Mouse (Mus musculus): Measurements from ENCODE around the gene Lama1. TPM values are rescaled to one million over a fixed set of nuclear protein-coding genes. Genes with fewer than 3 reads are reported as not detected.
A peak's percentile ranks its signal among the peaks of the same experiment; 100 is the strongest.

Gene Lama1
- polyA plus RNA-seq, 1 experiment from 2014 or later: 24.1 TPM

- no peak overlapping the region for H3K4me3 ChIP-seq
- no peaks in the 10 kb centered on the region for H3K27me3 ChIP-seq (ENCODE audit: low read depth, poor library complexity, severe bottlenecking)
- no peaks in the 10 kb centered on the region for H3K9me3 ChIP-seq (replicated peaks)
- 91% methylated on average over 3 of the region's 3 CpGs for WGBS
- no peak overlapping the region for H3K27ac ChIP-seq (replicated peaks)
- no peaks in the 10 kb centered on the region for H3K4me1 ChIP-seq
- H3K36me3 ChIP-seq: peaks cover 12% of the 10 kb centered on the region
- DNase-seq (ENCODE audit: low spot score): no peak
Measured at GRCm38 (mm10) chr17:67864912-67865311, 167.9 kb downstream of the Lama1 start.

- Histone ChIP-seq H3K27me3 (ENCODE audit: low read depth, poor library complexity, severe bottlenecking) (no peaks in the 10 kb centered on the region), H3K4me3 (no peak overlapping the region), H3K36me3 (peaks cover 14% of the 10 kb centered on the region), H3K9me3 (replicated peaks) (no peaks in the 10 kb centered on the region), H3K27ac (replicated peaks) (no peak overlapping the region), H3K4me1 (no peaks in the 10 kb centered on the region)
- 80% methylated on average over 9 of the region's 9 CpGs for WGBS
- DNase-seq (ENCODE audit: low spot score): no peak
Measured at GRCm38 (mm10) chr17:67866026-67866425, 169.0 kb downstream of the Lama1 start.

- H3K36me3 ChIP-seq: peaks cover 20% of the 10 kb centered on the region
- H3K4me3 ChIP-seq: no peak overlapping the region
- no peaks in the 10 kb centered on the region for H3K4me1 ChIP-seq
- 83% methylated on average over 20 of the region's 20 CpGs for WGBS
- DNase-seq (ENCODE audit: low spot score): no peak
- H3K9me3 ChIP-seq (replicated peaks): no peaks in the 10 kb centered on the region
- H3K27me3 ChIP-seq (ENCODE audit: low read depth, poor library complexity, severe bottlenecking): no peaks in the 10 kb centered on the region
- no peak overlapping the region for H3K27ac ChIP-seq (replicated peaks)
Measured at GRCm38 (mm10) chr17:67866541-67867241, 169.6 kb downstream of the Lama1 start.

GRCm38 (mm10) chr17:67869731-67870601 lies 172.9 kb downstream of the Lama1 start:
- Histone ChIP-seq H3K36me3 (peaks cover 32% of the 10 kb centered on the region), H3K4me1 (no peaks in the 10 kb centered on the region), H3K9me3 (replicated peaks) (no peaks in the 10 kb centered on the region), H3K27ac (replicated peaks) (no peak overlapping the region), H3K4me3 (no peak overlapping the region), H3K27me3 (ENCODE audit: low read depth, poor library complexity, severe bottlenecking) (no peaks in the 10 kb centered on the region)
- DNase-seq (ENCODE audit: low spot score): peak; percentile 65
- 70% methylated on average over 23 of the region's 23 CpGs for WGBS

Other genes starting within 250 kb of the Lama1 start
- not detected in 2 replicates for gene Lrrc30, start 64.5 kb upstream of the Lama1 start, polyA plus RNA-seq (2016; fragmentation: Nextera tagmentation; extraction: Ambion mirVana)

All from midbrain, embryonic 10.5 days (tissue).